Mouse (Mus musculus): ENCODE measurements around the gene Spry1.
A peak's percentile ranks its signal among the peaks of the same experiment; 100 is the strongest.
"Not testable (repeated sequence)": the region's sequence is repeated elsewhere in the genome, so short reads cannot be mapped to it uniquely, and the experiment has no call there.

Gene Spry1

DNA sequence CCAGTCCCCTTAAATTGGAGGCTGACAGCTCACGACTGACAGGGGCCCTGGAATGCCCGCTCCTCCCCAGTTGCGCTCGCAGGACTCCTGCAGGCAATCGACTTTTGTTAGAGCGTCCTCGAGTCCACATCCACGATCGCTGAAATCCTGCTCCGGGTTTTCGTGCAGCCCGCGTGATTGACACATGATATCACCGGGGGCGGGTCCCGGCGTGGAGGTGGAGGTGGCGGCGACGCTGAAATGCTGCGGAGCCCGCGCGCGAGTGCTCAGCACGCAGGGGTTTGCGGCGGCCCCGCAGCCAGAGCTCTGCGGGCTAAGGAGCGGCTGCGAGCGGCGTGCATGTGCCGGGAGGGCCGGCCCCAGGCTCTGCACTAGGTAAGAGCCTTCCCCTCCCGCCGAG, at the start of gene Spry1:
Spry1 (plus strand) TSS at position 258 of the 400 bp plus-strand sequence.
- peak; percentile 88 for DNase-seq (ENCODE audit: low spot score)

DNA sequence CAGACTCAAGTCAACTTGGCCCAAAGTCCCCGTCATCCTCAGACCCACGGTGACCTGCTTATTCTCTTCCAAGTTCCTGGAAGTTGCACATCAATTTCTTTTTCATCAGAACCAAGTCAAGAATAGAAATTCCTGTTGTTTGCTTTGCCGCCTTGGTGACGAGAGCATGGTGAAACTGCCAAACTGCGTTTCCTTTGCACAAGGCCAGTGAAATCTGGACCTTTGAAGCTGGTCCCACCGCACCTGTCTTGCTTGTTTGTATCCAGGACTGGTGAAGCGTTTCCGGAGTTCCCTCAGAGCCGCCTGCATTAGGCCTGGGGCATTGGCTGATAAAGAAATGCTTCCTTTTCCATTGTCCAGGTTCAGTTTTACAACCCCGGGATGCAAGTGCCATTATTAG, 44.0 kb upstream of the Spry1 start:
- DNase-seq (ENCODE audit: low spot score): no peak

DNA sequence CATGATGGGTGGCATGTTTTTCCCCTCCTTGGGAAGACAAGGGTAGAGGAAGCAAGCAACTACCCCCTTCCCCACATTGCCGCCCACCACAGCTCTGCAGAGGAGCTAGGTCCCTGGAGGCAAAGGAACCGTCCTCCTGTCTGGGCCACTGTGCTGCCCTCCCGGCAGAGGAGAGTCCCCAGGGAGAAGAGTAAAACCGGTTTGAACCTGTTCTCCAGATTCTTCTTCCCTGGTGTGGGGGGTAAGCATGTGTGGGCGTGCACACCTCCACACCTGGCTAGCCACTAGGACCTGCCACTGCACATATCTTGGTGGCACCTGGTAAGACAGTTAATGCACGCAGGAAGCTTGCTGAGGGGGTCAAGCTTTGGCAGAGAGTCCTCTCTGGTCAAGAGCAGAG, 43.2 kb upstream of the Spry1 start:
- DNase-seq (ENCODE audit: low spot score): no peak

DNA sequence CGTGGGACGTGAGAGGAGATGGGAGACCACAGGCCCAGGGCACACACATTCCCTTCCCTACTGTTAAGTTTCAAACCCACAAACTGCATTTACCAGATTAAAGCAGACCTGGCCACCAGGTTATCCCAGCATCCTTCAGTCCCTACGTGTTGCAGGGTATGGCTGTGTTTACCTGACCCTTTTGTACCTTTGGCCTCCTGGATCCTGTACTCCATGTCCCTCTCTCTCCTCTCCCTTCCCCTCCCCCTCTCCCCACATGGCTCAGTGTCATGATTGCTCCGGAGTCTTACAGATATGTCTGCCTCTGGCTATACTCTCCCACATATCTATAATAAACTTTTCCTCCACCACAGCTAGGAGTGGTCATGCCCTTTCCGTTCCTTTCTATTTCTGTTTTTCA, 42.5 kb upstream of the Spry1 start:
- no peak for DNase-seq (ENCODE audit: low spot score)

DNA sequence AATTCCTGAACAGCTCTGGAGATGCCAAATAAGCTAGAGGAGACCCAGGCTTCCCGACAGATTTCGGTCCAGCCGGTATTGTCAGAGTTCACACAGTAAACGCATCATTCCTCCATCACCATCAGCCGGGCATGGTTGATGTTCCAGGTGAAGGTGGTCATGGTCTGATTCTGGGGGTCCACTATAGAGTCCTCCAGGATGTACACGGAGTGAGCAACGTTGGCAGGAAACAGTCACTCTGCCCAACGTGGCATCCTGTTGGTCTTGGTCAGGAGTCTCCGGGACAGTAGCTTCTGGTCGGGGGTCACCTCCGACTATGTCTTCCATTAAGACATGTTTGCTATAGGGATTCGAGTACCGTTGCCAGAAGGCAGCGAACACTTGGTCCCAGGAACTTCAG, 40.1 kb upstream of the Spry1 start:
- not testable (repeated sequence) for DNase-seq (ENCODE audit: low spot score)

DNA sequence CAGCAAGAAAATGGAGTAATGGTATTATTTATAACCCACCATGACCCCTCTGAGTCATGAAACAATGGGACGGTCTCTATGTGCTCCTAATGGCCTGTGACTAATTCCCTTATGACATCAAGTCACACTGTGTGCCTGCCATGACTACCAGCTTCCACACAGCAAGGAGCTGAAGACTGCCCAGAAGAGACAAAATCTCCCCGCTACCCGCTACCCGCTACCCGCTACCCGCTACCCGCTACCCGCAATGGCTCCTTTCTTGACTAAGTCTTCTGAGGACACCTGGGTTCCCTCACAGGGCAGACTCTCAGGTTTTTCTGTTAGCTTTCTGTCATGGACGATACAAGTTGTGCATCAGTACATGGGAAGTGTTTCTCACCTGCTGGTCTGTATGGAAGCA, 37.4 kb upstream of the Spry1 start:
- no peak for DNase-seq (ENCODE audit: low spot score)

DNA sequence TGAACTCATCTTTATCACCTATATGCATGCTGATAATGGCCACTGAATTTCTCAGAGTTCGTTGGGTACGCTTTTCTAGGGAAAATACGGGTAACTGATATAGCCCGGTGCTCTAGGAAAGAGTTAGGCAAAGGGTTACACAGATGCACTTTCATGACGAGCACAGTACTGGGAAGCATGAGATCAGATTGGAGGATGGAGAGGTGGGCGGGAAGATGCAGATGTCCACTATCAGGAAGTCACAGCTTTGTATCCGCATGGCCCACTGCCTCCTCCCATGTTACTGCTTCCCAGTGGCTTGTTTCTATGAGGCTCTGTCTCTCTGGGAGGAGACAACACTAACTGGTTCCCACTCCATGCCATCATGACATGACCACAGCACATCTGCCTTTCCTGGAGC, 36.9 kb upstream of the Spry1 start:
- DNase-seq (ENCODE audit: low spot score): no peak

DNA sequence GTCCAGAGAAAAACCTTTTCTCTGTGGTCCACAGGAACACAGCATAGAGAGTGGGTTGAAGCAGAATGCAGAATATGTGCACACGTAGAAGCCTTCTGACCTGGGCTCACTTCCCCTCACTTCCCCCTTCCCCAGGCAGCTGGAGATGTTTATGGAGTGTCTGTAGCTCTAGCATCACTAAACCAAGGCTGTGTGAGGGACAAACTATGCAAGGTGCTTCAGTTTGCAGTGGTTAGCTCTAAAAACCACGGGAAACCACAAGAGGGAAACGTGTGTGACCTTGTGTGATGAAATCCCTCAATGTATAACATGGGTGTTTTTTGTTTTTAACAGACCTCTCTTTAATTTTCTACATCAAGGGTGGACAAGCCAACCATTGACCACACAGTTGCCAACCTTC, 36.2 kb upstream of the Spry1 start:
- no peak for DNase-seq (ENCODE audit: low spot score)

DNA sequence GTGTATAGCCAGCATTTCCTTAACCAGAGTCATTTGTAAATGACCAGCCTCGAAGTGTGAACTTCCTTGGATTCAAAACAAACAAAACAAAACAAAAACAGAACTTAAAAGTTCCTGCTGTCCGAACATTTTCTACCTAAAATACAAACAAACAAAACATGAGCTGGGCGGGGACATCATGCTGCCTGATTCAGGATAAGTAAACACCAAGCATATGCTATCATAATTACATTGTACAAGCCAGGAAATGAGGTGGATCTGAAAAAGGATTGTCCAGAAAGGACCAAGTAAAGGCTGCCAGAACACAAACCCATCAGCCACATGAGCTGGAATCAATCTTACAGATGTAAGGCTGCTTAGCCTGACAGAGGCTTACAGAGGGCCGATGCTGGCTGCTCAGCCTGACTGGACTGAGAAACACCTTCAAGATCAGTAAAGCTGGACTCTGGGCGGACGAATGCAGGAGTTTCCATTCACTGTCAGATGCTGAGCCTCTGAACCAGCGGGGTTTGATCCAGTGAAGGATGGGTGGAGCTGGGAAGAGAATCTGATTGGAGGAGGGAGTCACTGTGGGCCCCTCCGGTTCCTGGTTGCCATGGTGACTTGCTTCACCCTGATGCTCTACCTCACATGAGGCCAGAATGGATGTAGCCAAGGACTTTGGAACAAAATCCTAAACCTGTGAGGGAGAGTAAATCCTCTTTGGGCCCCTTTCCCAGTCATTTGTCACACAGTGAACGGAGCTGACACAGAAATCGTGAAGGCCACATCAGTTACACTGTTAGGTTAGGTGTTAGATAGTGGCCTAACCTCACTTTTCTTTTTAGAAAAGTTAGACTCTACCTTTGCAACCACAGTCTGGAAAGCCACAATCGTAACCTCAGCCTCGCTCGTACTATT, 34.5 kb upstream of the Spry1 start:
- no peak for DNase-seq (ENCODE audit: low spot score)

DNA sequence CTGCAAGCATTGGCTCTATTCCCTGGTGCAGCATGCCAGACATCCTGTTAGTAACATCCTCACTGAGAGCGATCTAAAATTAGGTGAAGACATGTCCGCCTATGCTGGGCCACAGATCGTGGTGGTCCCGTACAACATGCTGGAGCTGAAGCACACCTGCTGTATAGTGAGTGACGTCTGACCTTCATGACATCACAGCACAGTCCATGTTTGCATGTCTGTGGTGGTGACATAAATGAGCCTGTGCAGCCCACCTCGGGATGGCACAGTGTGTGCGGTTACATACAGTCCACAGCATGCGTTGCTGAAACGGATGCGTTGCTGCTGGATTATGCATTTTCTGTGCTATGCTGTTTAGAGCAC, 33.9 kb upstream of the Spry1 start:
- peak; percentile 6 for DNase-seq (ENCODE audit: low spot score)

DNA sequence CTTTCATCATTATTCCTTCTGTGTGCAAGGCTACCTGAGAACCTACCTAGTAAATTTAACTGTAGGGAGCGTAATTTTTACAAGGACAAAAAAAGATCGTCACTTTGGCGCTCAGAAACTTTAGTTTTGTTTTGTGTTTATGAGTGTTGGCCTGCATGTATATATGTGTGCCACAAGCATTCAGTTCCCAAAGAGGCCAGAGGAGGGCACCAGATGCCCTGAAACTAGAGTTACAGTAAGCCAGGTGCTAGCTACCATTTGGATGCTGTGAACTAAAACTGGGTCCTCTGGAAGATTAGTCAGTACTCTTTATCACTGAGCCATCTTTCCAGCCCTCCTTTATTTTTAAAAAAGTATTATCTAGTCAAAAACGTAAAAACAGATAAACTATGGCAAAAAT, 30.8 kb upstream of the Spry1 start:
- DNase-seq (ENCODE audit: low spot score): no peak

DNA sequence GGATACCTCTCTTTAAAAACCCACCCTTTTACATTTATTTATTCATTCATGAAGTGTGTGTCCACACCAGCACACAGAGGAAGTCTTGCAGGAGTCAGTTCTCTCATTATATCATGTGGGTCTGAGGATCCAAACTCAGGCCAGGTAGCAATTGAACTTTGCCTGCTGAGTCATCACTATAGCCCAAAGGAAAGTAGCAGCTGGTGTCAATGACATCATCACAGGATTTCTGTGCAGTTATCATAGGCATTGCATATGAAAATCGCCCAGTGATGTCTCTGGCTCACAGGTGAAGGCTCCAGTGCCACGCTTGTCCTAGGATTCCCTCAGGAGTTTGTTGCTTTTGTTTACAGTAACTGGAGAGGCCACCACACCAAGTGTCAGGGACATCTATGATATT, 29.1 kb upstream of the Spry1 start:
- no peak for DNase-seq (ENCODE audit: low spot score)

DNA sequence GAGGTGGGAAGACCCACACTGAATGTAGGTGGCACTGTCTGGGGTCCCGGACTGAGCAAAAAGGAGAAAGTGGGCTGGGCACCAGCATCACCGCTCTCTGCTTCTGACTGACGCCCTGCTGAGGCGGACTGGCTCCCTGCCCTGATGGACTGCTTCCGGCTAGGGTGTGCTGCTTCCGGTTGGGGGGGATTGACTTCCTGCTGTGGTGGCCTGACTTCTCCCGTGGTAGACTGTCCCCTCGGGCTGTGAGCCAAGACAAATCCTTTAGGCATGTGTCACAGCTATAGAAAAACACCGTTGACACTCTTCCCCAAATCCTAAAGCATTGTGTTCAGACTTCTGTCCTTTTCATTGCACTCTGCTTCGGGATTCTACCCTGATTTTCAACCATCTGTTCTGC, 26.0 kb upstream of the Spry1 start:
- no peak for DNase-seq (ENCODE audit: low spot score)

DNA sequence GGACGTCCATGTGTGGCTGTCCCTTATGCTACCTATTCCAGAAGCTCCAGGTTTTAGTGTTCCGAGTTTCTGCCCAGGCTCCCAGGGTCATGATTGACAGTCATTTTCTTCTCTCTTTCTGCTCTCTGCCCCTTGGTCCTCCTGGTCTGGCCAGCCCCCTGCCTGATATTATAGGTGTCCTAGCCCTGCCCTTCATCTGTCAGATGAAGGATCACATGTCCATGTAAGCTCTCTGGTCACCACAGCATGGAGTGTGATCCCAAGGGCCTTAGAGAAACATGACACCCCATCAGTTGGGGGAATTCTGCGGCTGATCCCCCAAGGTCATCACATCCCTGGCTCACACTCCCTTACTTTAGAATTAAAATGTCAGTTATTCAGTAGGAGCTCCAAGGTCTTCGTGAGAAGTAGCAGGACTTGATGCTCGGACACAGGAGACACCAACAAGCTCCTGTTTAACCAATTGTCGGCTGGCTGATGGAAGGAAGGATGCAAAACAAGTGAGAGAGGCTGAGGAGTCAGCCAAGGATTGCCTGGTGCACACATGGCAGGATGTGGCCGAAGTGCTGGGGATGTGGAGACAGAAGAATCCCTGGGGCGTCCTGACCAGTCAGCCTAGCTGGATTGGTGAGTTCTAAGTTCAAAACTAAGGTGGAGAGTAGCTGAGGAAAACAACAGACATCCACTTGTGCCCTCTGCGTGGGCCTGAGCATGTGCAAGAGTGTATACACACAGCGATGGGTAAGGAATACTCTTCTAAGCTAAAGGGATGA, 24.7 kb upstream of the Spry1 start:
- no peak for DNase-seq (ENCODE audit: low spot score)

DNA sequence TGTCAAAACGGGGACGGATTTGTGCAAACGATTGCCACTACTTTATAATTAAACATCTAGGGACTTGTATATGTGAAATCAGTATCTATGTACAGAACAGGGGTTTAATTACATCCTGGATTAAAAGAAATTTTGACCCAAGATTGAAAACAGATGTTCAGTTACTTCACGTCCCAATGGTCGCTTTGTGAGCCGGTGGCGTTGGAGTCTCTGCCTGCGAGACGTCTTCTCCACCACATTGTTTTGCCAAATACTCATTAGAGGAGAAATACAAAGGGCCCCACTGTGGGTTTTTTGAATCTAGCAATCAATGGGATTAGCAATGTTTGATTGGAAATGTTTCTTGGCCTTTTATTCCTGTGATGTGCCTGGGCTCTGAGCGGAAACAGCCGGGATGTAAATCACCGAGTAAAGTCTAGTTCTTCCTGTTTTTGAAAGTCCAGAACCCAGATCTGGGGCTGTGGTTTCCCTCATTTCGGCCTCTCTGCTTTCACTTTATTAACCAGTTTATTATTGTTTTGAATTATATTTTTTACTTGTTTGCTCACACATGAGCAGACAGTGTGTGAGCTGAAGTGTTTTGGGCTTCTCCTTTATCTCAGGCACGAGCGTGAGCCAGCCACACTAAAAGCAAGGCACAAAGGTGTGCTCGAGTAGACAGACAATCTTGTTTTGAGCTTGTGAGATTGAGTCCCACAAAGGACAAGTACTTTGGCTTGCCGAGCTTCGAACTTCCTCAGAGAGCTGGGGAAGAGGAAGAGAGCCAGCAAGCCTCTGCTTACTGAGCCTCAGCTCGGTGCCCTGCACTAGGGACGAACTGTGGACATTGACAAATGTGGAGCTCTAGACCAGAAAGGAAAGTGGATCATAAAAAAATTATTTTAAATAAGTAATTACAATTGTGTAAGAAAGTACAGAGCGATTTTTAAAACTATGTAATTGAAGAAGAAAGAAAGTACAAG, 22.9 kb upstream of the Spry1 start:
- DNase-seq (ENCODE audit: low spot score): no peak

DNA sequence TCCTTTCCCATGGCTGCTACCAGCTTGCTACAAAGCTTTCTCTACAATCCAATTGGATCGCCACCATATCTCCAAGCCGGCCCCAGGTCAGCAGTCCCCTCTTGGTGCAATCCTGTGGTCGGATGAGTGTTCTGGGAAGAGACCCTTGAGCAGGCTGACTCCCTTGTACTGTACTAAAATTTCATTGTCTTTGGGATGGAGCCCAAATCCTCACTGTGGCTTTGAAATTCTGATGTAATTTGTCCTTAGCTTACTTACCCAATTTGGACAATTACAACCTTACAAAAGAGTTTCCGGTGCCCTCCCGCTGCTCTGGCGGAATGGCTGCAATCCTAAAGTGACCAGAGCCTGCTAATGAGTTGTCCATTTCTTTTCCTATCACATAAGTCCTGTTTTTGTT, 7.5 kb upstream of the Spry1 start:
- DNase-seq (ENCODE audit: low spot score): no peak

DNA sequence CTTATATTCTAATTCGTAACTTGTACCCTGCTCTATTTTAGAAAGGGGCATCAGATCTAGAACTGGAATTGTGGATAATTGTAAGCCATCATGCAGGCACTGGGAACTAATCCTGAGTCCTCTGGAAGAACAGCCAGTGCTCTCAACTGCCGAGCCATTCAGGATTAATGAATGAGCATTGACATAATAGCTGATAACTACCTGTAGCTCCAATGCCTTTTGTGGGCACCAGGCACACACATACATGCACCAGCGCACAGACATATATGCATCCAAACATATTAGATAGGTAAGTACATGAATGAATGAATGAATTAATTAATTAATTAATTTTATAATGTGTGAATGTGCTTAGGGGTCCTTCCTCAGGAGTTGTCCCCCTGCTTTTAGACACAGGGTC, 7.0 kb upstream of the Spry1 start:
- no peak for DNase-seq (ENCODE audit: low spot score)

DNA sequence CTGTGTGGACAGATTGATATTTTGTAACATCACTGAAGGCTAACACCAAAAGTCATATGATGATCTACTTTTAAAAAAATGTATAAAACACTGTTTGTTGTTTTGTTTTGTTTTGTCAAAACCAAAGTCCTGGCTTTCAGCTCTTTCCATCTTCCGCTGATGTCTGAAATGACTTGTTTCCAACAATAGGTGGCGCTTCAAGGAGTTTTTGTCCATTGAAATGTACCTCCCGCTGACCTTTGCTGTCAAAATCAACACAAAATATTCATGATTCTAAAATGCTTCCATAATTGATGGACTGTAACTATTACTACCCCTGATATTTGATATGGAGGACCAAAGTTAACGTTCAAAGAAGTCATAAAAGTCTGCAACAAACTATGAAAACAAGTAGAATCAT, 5.1 kb upstream of the Spry1 start:
- DNase-seq (ENCODE audit: low spot score): peak; percentile 24

DNA sequence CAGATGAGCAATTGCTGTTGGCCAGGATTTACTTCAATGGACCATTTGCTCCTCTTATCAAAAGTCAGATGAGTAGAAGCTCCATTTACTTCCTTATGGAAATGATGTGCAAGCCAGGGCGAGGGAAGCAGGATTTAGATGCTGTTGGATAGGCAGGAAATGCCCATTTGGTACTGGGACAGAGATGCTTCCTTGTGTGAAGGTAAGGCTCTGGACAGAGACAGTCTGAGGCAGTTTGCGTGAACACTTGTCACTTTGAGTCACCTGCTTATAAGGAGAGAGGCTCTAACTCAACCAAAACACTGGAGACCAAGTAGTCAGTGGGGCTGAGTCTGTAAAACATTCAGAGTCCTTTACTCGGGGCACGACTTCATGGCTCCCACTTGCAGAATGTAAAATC, 2.8 kb upstream of the Spry1 start:
- DNase-seq (ENCODE audit: low spot score): no peak

DNA sequence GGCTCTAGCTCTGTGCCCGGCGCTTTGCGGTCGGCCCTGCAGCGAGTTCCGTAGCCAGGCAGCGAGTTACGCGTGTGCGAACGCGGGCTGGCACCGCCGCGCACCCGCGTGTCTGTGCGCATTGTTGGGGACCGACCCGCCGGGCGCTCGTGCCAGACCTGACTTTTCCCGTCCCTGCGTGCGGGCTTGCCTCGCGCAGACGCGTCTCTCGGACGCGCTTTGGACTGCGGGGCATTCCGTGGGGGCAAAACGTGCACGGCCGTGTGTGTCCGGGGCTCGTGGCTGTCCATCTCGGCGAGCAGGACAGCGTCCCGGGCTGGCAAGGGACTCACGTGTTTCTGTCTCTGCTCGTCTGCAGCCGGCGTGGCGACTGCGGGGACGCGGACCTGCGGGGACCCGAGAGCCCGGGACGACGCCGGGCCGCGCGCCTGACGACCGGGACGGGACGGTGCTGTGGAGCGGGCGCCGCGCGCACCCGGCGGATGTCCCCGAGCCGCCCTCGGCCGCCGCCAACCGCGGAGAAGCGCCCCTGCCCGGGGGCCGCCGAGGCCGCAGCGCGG, 495 bp downstream of the Spry1 start:
- peak; percentile 23 for DNase-seq (ENCODE audit: low spot score)

DNA sequence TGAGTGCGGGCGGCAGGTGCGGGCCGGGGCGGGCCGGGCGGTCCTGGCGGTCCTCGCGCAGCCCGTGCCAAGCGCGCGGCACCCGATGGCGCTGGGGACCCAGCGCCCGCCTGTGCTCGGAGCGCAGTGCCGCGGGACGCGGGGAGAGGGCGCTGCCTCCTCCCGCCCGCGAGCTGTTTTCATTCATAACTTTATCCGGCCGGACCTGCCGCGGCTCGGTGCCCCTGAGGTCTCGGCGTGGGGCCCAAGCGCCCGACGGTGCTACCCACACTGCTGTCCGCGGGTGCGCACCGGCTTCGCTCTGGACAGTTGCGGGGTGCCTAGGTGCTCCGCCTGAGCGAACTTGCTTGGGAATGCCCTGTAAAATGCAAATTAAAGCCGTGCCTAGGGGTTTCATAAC, 1.1 kb downstream of the Spry1 start:
- DNase-seq (ENCODE audit: low spot score): peak; percentile 54

All from T-cell, adult 2 months (primary cell).